Mouse (Mus musculus) spleen, postnatal 10 days (tissue): ENCODE data around the gene Ice2.
A peak's percentile ranks its signal among the peaks of the same experiment; 100 is the strongest.

ENCODE experiments used
- DNase-seq, 2 experiments: peaks; one replicate each; pipeline ENCODE4 v3.0.0; 2021 to 2022; ENCODE audit warnings: low spot score in 2 of 2

Gene Ice2

DNA sequence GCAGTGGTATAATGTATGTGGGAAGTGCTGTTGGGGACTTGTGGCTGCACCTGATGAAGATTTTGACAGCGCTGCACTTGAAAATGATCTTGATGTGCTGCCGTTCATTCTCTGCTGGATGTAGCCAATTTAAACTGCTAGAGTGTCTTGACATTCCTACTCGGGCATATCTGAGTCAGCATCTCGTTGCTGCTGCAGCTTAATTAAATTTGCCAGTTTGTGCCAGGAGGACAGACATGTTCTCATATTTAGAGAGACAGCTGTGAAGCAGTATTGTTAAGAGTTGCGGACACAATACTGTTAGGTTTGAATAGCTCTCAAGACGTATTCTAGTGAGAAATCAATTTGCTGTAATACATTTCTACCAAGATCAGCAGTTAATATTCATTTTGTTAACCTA is 7.0 kb downstream of the Ice2 start:
- no peak for DNase-seq

DNA sequence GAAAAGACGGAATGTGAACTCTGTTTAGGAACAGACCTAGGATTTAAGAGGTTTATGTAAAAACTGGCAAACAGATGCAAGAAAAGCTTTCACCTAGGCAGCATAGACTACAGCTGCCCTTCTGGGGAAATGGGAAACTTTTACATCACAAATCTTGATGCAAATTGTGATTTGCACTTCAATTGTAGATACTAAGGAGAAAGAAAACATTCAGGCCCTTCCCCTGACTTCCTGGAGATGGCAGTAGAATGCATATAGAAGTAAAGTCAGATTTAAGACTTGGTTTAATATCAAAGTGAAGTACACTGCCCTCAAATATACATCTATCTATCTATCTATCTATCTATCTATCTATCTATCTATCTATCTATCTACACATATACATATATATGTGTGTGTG is 21.8 kb downstream of the Ice2 start:
- no peak for DNase-seq

- no peak for DNase-seq
Measured at GRCm38 (mm10) chr9:69430531-69430930, 32.8 kb downstream of the Ice2 start.

DNA sequence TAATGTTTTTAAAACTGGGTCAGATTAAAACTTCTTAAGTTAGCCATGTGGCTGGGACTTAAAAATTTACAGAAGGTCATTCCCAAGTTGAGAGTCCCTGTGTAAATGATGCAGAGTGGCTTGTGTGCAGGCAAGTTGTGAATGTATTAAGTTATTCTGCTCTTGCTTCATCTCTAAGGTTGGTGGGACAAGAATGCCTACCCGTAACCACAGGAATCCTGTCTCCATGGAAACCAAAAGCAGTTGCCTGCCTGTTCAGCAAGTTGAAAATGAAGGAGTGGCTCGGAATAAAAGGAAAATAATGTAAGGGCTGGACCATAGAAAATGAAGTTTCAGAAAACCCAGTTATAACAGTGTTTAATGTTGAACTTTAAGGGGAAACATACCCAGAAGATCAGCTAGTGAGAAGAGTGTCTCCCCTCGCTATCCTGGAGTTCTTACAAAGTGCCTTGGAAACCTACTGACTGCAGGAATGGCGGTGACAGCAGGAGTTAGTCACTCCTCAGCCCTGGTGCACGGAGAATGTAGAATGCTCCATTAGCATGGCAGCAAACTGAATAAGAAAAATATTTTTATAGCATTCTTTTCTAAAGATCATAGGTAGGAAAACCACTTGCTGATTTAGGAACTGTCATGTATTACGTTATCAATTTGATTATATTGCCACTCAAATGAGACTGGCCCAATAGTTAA is 34.3 kb downstream of the Ice2 start:
- no peak for DNase-seq

GRCm38 (mm10) chr9:69435194-69435593 is 37.5 kb downstream of the Ice2 start:
- no peak for DNase-seq

GRCm38 (mm10) chr9:69435662-69436061 is 38.0 kb downstream of the Ice2 start:
- no peak for DNase-seq

DNA sequence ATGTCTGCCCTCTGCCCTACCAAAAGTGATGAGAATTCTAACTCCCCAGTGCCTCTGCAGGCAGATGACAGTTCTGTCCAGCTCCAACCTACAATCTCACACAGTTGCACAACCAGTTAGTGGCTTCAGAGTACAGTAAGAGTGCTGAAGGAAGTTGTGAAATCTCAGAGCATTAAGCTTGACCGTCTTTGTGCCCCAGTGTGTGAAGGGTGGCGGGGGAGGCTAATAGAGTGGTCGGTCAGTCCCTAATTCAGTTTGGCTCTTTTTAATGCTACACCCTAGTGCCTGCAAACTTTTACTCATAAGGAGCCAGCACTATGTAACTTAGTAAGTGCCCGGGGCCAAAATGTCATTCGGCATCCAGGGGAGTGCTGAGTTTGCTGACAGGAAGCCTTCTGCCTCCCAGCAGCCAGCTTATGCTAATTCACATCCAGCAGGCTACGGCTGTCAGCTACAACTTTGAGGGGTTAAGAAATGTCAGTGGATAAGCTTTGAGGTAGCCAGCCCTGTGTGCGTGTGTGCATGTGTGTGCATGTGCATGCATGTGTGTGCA is 42.2 kb downstream of the Ice2 start:
- peak in 1 of 2 experiments; percentile 20 for DNase-seq

- DNase-seq: no peak
Measured at GRCm38 (mm10) chr9:69442471-69443038, 44.8 kb downstream of the Ice2 start.

DNA sequence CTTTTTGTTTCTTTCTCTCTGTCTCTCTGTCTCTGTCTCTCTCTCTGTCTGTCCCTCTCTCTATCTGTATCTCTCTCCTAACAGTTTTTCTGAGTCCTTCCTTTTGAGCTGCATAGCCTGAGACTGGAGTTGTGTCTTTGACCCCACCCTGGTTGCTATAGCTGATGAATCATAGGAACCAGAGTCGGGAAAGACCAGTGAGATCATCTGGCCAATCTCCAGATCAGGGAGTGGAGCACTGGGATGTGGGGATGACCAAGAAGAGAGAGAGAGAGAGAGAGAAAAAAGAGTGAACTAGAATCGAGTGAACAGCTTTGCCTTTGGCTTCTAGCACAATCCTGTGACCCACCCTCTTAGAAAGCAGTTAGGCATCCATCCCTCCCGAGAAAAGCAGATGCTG is 45.5 kb downstream of the Ice2 start:
- no peak for DNase-seq

- no peak for DNase-seq
Measured at GRCm38 (mm10) chr9:69448801-69449200, 51.1 kb downstream of the Ice2 start.

GRCm38 (mm10) chr9:69450636-69451035 is 52.9 kb downstream of the Ice2 start:
- DNase-seq: no peak

DNA sequence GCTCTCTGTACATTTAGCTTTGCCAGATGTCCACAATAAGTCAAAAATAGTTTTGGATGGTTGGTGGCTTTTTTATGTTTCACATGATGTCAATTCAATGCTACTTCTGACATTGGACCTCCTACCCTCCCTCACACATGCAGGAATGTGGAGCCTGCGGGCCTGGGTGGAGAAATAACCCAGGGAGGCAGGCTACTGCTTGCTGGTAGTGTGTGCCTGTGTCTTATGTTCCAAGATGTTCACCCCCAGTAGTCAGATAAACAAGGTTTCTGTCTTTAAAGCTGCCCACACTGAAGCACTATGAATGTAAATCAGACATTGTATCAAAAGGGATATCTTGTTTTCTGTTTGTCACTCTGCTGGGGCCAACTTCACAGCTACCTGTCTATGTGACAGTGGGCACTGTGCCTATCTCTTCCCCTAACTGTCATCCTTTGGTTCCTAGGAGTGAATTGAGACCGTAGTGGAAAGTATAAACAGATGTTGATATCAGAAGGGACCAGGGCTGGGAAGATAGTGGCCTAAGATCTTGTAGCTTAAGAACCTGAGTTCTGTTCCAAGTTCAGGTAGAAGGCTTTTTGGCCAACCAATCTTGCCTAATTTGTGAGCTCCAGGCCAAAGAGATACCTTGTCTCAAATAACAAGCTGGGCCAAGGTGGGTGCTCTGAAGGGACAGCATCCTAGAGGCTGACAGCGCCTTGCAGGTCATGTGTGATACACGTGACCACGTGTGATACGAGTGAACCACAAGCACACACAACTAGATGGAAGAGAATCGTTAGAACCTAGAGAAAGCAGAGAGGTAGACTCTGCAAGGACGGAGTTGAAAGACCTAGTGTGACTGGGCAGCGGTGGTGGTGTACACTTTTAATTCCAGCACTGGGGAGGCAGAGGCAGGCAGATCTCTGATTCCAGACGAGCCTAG is 54.4 kb downstream of the Ice2 start:
- DNase-seq: no peak

DNA sequence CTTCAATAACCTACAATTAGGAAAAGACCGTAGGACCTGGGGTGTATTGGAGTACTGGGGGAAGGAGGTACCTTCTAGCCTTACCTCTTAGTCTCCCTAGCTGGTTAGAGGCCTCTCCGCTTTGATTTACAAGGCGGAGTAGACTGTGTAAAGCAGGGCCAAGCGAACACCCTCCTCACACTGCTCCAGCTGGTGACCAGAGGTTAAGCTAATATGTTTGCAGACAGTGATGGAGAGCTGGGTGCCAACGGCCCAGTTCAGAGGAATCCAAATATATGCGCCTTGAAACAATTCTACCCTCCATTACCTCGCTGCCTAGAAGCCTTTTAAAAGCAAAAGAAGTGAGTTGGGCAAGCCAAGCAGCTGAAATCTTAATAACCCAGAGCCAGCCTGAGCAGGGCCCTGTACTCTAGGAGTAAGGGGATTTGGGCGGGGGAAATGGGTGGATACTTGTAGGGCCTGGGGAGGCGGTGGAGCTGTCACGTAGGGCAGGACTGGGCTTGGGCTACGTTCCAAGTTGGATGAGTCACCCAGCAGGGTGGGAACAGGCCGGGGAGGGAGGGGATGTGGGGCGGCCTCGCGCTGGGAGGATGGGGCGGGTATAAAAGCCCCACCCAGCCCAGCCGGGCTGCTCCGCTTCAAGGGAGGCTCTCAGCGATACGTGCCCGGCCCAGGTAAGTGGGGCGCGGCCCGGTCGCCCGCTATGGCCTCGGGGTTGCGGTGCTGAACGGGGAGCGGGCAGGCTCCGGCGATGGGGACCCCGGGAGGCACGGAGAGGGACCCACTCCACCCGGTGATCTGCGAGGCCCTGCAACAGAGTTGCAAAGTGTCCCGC is 55.6 kb downstream of the Ice2 start, which contains the start of gene Anxa2:
Gene Anxa2 (plus strand): TSS at position 555 of the 835 bp plus-strand sequence.
- peak; percentile 29 to 59 for DNase-seq

- peak; percentile 16 to 32 for DNase-seq
Measured at GRCm38 (mm10) chr9:69453901-69454666, 56.4 kb downstream of the Ice2 start.

GRCm38 (mm10) chr9:69454691-69455090 is 57.0 kb downstream of the Ice2 start:
- no peak for DNase-seq

GRCm38 (mm10) chr9:69455391-69455790 is 57.7 kb downstream of the Ice2 start:
- no peak for DNase-seq

- DNase-seq: no peak
Measured at GRCm38 (mm10) chr9:69456406-69457075, 58.8 kb downstream of the Ice2 start.

GRCm38 (mm10) chr9:69457143-69457542 is 59.4 kb downstream of the Ice2 start:
- no peak for DNase-seq

GRCm38 (mm10) chr9:69457747-69458625 is 60.3 kb downstream of the Ice2 start:
- DNase-seq: no peak
